Mouse (Mus musculus): ENCODE results near the gene Gm15517.
"Not testable (repeated sequence)": the region's sequence is repeated elsewhere in the genome, so short reads cannot be mapped to it uniquely, and the experiment has no call there.

The Gm15517 gene

DNA sequence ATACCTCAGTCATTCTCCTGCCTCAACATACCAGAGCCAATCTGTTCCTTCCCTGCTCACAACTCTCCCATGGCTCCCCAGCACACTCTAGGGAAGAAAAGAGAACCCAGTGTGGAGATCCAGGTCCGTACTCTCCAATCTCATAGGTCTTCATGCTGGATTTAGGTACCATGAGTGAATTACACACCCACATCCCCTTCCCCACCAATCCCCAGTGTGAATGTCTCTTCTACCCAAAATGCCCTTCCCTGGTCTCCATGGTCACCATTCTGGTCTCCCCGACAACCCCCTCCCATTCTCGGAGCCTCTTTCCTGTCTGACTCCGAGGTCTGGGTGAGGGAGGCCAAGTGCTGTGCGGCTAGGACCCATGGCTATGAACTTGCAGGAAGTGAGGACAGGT is at the start of gene Gm15517:
Gene Gm15517, plus strand, starts transcription at position 301 of the 400 bp plus-strand sequence.
- DNase-seq = no peak

DNA sequence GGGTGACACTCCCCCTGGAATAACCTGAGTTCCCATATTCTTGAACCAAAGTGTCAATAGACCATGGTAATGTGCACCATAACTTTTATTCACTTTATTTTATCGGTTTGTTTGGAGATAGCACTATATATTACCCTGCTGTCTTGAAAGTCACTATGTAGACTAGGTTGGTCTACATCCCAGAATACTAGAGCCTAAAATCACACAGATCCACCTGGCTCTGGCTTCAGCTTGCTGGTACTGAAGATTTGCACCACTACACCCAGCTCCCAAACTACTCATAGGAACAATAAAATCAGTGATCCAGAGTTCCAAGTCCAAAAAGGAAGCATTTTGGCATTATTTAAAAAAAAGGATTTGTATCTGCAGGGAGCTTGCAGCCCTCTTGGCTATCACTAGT is 45.6 kb upstream of the Gm15517 start, which contains the start of gene Klk1b5:
Gene Klk1b5, plus strand, starts transcription at position 301 of the 400 bp plus-strand sequence.
- no peak for DNase-seq

DNA sequence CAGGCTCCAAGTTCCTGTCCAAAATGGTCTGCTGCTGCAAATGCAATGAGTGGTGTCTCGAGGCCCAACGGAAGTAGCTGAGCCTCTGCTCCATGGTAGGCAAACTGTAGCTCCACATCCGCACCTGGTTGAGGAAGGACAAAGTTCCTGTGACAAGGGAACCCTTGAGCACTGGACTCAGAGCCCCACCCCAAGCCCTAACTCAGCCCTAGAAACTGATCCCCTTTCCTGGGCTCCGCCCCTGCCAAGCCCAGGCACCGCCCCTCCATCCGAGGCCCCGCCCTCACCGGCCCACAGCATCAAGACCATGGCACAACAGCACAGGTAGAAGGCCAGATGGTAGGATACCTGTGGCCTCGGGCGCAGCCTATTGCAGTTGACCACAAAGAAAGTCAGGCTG is 39.6 kb upstream of the Gm15517 start:
- DNase-seq = not testable (repeated sequence)

DNA sequence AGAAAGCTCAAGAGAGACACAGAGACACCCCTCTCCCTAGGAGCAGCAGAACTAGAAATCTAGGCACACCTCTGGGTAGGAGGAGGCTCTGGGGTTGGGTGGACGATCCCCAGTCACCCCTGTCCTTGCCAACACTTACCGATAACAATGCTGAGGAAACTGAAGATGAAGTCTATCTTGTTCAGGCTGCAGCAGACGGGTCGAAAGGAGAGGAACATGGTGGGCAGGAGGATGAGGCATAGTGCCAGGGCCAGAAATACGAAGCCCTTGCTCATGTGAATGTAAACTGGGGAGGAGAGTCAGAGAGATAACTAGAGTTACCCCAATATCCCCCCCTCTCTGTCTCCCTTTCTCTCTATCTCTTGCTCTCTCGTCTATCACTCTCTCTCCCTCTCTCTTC is 38.9 kb upstream of the Gm15517 start:
- DNase-seq = not testable (repeated sequence)

DNA sequence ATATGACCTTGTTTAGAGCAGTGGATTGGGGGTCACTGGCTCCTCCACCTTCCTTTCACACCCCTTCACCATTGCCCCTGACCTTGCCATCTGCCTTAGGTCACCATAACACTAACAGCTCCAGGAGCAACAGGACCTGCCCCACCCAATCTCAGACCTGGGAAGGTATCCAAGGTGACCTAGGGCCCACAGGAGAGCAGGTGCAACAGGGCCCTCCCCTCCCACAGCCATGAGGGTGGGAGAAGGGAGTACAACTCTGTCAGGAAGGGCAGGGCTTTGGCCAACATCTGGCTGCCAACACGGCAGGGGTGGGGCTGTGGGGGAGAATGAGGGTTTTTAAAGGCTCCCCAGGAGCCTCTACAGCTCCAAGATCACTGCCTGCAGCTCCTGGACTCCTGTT is 36.2 kb upstream of the Gm15517 start, which contains the start of gene Klk1:
Gene Klk1, plus strand, starts transcription at position 285 of the 400 bp plus-strand sequence.
- DNase-seq = peak; percentile 1

DNA sequence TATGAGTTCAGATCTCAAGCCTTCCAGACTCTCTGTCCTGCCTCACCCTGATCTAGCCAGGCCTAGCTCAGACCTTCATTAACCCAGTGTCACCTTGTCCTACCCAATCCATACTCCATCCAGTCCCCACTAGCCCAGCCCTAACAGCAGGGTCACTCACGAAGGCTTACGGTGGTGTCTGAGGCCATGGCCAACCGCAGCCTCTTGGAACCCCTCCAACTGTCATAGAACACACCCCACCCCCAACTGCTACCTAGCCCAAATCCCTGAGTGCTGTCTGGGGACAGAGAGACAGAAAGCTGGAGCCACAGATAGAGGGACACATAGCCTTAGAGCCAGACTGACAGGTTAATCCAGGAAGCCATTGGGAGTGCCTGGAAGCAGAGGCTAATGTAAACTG is 25.3 kb upstream of the Gm15517 start, which contains the start of gene Gm36864:
Gene Gm36864, plus strand, starts transcription at position 269 of the 400 bp plus-strand sequence.
- DNase-seq = no peak

DNA sequence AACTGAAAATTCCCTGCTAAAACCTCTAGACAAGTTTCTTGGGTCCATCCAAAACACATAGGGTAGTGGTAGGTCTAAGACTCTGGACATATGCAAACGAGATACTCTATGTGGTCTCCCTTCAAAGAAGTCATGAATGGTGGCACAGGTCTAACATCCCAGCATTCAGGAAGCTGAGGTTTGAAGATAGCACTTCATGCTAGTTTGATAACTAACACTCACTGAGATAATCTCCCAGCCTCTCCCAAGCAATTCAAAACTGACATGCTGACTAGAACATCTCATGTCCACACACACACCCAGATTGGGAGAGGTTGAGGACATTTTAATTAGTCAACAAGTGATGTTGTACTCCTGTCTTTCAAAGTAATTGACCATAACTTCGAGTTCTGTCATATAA is 21.3 kb upstream of the Gm15517 start:
- no peak for DNase-seq

DNA sequence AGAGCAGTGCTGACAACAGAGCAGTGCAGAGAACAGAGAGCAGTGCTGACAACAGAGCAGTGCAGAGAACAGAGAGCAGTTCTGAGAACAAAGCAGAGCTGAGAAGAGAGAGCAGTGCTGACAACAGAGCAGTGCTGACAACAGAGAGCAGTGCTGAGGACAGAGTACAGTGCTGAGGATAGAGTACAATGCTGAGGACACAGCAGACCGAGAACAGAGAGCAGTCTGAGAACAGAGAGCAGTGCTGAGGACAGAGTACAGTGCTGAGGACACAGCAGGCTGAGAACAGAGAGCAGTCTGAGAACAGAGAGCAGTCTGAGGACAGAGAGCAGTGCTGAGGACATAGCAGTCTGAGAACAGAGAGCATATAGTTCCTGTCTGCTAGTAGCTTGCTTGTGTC is 20.5 kb upstream of the Gm15517 start:
- no peak for DNase-seq

DNA sequence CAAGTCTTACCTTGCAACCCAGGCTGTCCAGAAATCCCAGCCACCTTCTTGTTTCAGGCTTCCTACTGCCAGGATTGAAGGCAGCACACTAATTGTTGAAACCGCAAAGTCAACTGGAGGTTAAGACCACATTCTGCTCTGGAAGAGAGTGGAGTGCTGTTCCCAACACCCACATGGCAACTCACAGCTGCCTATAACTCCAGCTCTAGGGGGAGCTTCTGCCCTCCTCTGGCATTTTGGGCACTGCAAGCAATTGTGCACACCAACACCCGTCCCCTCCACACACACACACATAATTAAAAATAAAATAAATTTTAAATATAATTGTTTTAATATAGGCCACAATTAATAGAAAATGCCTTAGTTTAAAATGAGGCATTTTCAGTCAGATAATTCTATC is 20.1 kb upstream of the Gm15517 start:
- no peak for DNase-seq

DNA sequence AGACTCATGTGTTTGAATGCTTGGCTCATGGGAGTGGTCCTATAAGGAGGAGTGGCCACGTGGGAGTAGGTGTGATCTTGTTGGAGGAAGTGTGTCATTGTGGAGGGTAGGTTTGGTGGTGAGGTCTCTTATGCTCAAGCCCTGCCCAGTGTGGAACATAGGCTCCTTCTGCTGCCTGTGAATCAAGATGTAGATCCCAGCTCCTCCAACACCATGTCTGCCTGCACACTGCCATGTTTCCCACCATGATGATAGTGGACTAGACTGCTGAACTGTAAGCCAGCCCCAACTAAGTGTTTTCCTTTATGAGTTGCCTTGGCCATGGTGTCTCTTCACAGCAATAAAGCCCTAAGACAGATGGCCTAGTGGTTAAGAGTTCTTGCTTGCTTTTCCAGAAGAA is 17.2 kb upstream of the Gm15517 start:
- no peak for DNase-seq

DNA sequence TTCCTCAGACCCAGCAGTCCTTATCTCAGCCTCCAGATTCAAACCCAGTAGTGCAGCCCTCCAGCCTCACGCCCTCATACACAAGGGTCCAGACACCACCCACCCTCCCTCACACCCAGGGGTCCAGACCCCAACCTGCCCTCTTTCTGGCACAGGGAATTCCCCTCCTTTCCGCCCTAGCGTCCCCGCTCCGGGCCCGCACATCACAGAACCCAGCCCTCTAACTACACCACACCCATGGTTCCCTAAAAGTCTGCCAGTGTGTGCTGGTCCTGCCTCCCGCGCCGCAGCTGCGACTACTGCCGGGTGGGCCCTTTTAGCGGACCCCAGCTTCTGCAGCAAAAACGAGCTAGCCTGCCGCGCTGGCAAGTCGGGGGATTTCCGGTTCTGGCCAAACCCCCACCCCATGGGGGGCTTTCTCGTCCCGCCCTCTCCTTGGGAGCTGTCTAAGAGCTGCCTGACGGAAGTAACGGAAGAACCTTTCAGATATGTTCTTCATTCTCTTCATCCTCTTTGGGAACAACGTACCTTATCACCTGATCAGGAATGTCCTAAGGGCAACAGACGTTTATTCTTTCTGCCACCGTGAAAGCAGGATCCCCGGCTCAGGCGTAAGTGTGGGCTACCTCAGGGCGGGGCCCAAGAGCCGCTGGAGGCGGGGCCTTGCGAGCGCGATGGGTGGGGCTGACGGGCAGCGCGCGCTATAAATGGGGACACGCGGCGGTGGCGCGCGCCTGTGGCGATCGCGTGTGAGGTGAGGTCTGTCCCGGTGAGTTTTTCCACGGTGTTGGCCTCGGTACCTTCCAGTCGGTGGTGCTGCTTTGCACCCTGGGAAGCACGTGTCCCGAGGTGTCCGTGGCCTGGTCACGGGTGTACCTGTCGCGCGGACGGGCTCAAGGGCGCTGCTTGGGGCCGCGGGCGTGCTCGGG is 14.9 kb upstream of the Gm15517 start, which contains the start of the genes 1700028J19Rik and 2410002F23Rik:
Gene 1700028J19Rik, minus strand, starts transcription at position 641 of the 929 bp plus-strand sequence.
Gene 2410002F23Rik, plus strand, starts transcription at position 668 of the 929 bp plus-strand sequence.
- peak; percentile 92 for DNase-seq

DNA sequence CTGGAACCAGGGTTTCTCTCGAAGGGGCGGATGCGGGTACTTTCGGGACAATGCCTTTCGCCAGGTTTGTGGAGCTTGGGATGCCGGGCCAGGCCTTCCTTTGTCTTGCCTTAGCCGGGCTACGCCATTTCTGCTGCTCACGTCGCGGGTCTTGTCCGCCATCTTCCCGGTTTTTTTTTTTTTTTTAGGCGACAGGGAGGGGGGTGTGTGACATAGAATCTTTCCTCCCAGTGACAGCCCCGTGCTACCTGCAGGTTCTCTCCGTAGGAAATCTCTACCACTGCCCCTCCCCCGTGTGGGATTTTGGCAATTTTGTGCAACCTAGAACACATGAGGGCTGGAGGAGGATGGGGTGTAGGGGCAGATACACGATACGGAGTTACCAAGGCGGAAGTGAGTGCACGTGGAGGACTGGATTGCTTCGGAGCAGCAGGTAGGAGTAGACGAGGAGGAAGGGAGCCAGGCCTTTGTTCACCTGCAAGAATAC is 14.2 kb upstream of the Gm15517 start:
- peak; percentile 39 for DNase-seq

DNA sequence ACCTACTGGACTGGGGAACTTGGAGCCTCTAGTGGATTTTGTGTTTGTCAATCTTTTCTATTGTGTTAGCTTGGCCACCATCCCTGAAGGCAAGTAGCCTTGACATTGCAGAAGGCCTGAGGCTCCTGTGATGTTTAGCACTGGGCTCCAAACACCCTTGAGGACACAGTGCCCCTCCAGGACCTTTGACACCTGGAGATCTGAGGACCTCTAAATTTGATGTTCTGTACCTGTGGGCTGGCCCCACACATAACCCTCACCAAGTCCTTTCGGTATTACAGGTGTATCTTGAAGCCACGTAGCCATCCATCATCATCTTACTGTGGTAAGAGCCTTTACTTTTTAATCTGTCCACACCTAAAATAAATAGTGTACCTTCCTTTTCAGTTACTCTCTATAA is 13.3 kb upstream of the Gm15517 start:
- DNase-seq = no peak

DNA sequence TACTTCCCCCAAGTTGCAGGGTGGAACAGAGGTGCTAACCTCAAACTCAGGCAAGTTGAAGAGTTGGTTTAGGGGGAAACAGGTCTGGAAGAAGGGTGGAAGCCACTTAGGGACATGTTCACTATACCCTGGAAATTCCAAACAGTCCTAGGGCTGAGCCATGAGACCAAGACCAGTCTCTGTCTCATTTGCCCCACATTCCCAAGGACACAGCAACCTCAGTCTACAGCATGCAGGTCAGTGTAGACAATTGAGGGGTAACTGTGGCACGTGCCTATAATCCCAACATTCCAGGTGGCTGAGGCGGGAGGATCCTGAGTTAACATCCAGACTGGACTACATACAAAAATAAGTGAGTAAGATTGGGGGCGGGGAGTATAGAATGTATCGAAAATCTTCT is 12.0 kb upstream of the Gm15517 start:
- DNase-seq = no peak

DNA sequence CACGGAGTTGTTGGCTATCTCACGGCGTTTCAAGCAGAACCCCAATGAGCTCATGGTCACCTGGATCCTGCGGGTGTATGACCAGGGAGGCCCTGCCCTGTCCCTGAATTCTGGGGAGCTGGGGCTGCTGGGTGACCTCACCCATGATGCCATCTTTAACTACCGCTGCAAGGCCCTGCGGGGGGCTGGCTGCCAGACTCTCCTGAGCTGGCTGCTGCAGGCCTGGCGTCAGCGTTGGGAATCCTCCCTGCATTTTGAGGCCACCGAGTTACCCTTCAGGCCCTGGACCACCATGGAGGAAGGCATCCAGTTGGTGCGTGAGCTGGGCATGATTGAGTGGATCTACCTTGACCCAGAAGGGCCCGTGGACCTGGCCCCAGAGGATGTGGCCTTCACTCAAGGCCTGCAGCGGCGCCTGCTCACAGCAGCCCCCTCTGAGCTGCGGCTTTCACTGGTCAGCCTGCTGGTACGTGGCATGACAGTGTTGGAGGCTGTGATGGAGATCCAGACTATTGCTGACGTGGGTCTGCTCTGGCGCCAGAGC is 10.4 kb upstream of the Gm15517 start:
- DNase-seq = not testable (repeated sequence)

DNA sequence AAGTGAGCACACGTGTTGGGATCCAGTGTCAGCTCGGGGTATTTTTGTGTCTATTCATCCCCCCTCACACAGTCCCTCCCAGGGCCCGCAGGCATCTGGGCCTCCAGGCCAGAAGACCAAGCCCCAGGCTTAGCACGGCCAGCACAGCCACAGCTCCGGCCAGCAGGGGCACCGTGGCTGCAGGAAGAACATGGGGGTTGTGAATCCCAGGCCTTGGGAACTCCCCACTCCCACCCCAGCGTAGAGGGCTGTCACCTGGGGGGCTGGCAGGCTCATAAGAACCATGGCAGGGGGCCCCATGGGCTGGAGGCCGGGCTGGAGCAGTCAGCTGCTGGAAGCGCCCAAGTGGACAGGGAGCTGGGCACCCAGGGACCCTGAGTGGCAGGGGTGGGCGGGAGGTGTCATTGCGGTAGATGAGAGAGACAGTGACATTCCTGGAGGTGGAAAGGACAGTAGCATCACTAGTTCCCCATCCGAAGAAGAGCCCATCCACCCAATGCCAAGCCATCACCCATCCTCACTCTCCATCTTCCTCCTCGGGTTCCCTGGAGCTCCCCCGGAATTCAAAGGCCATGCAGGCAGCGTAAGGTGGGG is 8.1 kb upstream of the Gm15517 start:
- DNase-seq = no peak

DNA sequence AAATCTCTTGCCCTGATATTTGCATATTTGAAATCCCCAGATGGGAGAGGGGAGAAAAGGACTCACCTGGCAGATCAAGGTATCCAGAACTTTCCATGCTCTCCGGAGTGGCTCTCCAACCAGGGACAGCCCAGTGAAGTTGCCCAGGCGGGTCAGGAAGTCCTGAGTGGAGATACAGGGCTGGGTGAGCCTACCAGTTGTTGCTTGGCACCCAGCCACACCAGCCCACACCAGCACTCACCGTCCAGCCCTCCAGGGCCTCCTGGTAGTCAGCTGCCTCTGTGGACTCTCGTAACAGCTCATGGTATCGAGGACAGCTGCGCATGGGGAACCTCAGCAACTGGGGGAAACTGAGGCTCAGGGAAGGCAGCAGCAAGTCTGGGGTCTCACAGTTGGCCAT is 6.3 kb upstream of the Gm15517 start:
- DNase-seq = no peak

DNA sequence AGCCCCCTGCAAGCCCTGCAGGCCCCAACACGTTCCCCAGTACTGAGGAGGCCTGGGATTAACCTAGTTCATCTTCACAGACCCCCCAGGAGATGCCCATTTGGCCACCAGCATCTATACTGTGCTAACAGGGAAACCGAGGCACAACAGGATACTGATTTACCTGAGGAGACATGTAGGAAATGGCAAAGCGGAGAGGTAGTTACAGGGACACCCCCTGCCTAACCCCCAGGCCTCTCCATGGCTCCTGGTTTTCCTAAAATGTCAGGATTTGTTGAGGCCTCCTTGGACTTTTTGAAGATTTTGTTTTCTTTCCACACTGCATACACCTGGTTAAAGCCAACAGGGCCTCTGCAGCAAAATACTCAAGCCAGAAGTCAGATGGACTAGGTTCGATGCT is 4.0 kb upstream of the Gm15517 start, which contains the start of gene Acp4:
Gene Acp4, minus strand, starts transcription at position 101 of the 400 bp plus-strand sequence.
- DNase-seq = no peak

DNA sequence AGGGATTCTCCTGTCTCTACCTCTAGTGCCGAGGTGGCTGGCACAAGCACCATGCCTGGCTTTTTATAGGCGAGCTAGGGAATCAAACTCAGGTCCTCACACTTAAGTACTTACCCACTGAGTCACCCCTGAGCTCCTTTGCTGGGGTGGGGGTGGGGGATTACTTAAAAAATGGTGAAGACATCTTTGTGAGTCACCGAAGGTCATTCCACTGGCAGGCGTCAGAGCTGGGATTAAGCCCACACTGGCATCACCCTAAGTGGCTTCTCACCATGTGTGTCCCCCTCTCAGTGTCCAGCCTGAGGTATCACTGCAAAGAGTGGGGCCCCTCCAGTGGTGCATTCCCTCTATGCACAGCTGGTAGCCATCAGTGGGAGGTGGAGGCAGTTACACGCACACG is 837 bp upstream of the Gm15517 start:
- no peak for DNase-seq

DNA sequence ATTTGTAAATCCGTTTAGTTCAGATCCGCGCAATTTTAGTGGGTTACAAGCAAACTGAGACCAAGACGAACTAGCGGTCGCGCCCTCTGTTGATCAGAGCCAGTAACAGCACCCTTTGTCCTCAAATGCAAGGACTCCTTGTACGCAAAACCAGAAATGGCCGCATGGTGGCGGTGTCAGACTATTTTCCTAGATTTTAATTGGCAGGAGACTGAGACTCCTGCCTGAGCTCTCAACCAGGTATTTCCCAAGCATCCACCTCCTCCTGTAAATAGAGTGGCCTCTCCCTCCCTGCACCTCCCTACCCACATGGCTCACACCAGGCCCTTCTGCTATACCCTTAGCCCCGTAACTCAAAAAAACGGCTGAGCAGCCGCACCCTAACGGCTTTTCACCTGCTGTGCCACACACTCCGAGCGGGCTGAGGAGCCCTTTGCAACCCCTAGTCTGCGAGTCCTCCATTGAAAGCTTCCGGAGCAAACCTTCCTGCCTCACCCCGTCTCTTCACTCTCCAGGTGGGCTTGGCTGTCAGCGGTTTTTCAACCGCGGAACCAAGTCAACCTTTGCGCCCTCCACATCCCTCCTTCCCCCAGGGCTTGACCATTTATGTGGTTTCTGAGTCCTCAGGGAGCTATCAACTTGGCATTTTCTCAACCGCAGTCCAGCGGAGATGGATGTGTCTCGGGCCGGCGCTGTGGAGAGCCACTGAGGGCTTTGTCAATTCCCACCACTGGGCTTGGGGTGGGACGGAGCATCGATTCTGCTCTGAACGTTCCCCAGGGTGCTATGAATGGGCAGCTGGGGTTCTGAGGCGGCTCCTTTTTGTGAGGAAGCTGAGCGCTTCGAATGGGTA is 1.8 kb downstream of the Gm15517 start:
- peak; percentile 98 for DNase-seq

DNA sequence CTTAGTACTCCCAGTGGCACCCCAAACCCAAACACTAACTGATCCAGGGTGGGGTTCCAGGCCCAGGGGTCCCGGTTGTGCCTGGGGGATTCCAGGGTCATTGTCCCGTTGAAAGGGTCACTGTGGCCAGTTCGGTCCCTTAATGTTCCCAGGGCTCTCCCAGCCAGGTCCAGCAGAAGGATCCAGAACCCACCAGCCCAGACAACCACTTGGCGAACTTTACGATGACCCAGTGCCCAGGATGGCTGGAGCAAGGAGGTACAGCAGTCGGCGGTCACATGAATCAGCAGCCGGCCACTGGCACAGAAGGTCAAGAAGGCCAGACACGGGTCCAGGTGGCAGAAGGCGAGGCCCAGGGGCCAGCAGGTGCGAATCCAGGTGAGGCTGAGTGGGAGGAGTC is 6.9 kb downstream of the Gm15517 start:
- no peak for DNase-seq

DNA sequence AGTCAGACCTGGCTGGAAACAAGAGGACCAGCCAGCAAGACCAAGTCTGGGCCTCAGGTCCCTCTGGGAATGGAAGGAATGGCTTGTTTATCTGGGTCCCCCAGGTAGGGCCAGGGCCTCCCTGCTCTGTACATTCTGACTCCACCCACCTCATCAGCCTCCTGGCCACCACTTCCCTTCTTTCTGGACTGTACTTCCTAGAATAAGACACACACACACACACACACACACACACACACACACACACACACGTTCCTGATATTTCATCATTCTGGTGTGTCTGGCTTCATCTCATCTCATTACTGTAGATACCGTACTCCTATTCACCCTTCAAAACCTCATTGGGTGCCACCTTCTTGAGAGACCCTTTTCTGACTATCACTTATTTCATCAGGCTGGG is 8.2 kb downstream of the Gm15517 start:
- DNase-seq = no peak
